Mouse (Mus musculus) cerebellum, adult (tissue): ENCODE results near the gene Klri1.
"Not testable (repeated sequence)": the region's sequence is repeated elsewhere in the genome, so short reads cannot be mapped to it uniquely, and the experiment has no call there.

ENCODE experiments used
- ATAC-seq: cut with Nextera tagmentation; 2 replicates; pipeline ENCODE4 v1.9.2; 2017; ENCODE audit warnings: mild to moderate bottlenecking, moderate library complexity, mixed read lengths; ENCODE audit not compliant: insufficient number of reproducible peaks, low FRiP score, low TSS enrichment

Gene Klri1

DNA sequence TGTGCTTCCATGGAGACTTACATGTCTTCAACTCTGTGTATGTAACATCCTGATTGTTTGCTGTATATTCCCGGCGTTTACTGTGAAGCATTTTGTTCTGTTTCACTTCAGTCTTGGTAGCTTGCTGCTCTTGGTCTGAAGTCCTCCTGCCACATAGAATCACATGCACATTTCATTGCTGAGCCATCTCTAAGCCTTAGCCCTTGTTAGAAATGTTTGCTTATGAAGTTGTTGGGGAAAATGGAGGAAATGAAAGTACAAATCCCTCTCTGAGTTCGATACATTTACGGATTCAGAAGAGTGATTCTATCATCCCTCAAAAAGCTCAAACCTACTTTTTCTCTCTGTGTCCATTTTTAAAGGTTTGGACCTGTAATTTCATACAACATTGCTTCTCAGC, at the start of gene Klri1:
TSS of gene Klri1 (minus strand) at position 101 of the 400 bp plus-strand sequence.
- no peak for ATAC-seq

DNA sequence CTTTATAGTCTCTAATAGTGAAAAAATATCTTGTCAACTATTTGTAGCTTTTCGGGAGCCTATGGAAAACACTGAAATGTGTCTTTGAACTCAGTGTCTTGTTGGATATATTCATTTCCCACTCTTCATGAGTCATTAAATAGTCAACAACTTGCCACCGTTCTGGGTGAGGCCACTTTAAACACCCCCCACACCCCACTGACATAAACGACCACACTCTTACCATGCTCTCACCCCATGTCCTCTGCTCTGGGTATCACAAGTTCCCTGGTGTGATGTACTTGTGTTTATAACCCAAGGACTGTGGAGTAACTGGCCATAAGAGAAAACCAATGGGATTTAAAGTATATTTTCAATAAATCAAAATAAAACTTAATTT, 30.7 kb upstream of the Klri1 start:
- no peak for ATAC-seq

DNA sequence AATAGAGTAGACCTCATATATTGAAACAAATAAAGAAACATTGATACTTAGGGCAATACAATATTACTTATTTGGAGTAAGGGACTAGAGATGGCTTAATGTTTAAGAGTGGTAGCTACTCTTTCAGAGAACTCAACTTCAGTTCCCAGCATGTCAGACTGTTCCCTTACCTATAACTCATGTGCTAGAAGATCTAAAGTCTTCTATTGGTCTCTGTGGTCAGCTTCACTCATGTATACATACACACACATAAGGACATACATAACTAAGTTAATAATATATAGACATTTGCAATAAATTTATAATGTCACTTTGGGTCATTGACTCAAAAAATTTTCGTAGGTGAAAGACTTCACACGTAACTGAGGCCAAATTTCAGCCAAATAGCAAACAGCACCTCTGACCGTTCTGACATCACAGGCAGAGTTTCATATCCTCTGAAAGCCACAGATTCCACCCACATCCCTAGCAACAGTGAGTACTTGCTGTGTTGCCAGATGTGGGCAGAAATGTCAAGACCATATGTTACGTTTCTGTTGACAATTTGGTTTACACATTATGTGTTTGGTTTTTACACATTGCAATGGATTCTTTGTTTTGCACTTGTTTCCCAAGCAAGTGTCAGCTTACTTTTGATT, 30.2 kb upstream of the Klri1 start:
- ATAC-seq, result no peak

DNA sequence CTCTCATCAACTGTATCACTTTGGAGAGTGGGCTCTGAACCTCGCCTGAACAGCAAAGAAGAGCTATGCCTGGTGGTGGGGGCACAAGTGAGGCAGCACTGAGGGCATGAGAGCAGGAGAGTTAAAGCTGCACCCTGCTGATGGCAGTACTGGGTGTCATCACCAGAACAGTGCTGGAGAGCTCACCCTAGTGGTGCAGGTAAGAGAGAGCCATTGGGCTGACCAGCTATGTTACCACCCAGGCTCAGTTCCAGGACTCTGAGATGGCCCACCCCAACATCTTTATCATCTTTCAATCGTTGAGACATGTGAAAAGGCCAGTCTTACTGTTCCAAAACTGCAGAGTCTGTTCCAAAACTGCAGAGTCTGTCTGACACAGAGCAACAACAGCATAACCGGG, 29.2 kb upstream of the Klri1 start:
- ATAC-seq, result no peak

DNA sequence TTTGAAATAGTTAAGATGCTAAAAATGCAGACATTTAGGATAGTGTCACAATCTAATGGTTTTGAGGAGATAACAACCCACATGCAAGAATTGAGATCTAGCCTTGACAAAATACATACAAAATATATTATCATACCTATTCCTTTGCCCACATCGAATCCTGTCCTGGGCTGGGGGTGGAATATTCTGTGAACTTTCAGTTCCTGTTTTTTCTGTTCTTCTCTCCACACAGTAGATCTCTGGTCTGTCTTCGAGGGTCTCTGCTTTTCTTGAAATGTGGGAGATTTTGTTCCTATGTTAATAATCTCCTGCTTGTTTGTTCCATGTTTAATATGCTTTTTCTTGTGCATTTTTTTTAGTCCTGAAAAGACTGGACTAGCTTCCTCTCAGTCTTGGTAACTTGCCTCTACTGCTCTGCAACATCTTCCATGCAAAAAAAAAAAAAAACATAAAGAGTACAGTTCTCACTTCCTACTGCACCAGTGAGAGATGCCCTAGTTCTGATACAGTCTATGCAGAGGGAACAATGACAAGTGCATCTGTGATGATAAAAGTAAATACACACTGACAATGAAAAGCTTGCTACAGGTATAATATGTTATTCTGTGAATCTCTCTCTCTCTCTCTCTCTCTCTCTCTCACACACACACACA, 23.3 kb upstream of the Klri1 start, which contains the start of gene Klri2:
TSS of gene Klri2 (minus strand) at position 416 of the 653 bp plus-strand sequence.
- ATAC-seq, result no peak

DNA sequence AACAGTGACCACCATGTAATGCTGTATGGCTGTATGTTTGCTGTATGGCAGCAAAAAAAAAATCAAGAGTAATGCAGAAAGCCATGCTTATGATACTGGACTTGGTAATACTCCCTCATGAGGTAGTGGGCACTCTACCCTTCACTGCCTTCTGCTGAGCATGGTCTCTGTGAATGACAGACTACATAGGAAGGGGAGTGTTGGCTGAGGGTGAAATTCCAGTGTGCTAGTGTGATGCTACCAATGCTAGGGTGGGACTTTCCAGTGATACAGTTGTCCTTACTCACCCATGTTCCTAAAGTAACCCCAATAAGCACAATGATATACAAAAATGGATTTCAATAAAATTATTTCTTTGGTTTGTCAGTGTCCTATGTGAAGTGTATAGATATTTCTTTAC, 19.5 kb upstream of the Klri1 start:
- no peak for ATAC-seq

DNA sequence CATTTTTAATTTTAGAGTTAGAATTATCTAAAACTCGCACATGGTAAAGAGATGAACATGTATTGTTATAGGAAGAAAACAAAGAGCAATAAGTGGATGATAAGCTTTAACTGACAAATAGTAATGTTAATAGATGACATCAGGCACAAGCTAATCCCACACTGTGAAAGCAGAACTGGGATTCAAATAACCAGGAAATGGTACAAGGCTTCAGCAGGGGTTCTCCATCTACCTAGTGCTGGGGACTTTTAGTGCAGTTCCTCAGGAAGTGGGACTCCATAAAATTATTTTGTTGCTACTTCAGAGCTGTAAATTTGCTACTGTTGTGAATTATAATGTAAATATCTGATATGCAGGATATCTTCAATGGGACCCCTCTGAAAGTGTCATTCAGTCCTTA, 10.3 kb upstream of the Klri1 start:
- ATAC-seq, result no peak

DNA sequence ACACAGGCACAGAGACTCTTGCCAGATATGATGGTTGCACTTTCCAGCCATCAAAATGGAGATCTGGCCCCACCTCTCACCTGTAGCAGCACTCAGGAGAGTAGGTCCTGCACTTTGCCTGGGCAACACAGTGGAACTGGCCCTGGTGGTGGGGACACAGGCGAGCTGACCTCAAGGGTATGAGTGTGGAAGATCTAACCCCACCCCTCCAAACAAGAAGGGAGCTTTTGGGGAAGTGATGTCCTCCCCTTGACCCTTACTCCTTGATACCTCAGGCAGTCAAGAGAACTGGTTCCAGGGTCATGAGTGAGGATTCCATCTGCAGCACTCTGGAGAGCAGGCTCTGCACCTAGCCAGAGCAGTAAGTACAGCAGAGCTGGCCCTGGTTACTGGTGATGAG, 4.5 kb upstream of the Klri1 start:
- ATAC-seq, result no peak

DNA sequence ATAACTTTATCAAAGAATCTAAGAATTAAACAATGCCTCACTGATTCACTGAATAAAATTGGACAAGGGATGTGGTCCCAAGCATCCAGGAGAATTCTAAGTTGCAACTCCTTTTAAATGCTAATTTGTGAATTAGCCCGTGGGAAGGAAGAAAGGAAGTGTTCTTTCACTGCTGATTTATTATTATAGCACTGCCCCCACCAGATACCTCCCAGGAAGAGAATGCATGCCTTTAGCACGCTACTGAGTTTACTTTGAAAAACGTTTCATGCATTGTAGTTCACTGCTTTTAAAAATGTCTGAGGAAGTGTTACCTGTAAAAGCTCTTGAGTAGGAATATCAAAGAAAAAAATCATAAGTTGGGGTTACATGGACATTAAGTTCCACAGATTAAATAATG, 3.6 kb upstream of the Klri1 start:
- no peak for ATAC-seq

DNA sequence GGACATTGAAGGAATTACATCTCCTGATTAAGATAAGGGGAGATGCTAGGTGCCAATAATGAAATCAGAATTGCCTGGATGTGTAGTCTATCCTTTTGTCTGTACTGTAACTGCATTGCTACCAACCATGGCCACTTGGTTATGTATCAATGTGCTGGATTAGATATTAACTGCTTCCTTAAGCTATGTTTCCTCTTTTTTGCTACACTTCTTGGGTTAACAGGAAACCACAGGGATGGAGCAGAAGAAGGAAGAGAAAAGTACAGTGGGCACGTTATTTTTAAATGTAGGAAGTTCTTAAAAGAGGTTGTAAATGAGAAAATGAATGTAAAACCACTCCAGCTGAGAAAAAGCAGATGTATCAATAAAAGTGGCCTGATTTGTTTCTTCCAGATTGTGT, 3.4 kb downstream of the Klri1 start:
- ATAC-seq, result no peak

DNA sequence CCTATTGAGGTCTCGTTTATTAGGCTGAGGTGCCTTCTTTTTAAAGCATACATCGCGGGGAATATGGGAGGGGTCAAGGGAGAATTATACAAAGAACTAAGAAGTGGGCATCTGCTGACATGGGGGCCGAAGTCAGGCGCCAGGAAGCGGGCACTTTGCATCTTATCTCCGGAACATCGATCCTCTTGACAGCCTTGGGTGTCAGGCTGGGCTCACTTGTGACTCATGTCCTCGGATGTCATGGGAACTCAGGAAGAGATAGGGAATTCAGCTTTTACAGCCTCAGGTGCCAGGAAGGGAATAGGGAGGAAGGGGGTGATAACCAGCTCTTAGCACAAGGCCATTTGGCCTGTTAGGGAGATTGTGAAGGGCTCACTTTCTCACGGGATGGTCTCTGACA, 25.5 kb downstream of the Klri1 start:
- not testable (repeated sequence) for ATAC-seq

DNA sequence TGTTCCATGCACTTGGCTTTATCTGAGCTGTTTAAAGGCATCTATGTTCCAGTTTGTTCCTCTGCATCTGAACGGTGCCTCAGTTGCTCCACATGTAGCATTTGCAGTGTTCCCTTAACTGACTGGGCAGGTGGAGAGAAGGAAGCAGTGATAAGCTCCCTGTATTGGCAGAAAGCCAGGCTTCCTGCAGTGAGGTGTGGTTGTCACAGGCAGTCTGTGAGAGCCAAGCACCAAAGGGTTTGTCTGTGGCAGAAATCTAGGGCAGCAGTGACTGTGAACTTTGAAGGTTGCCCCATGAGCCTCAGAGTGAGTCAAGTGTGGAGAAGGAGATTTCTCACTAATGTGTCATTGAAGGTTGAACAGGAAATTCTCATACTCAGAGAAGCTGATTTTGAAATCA, 36.6 kb downstream of the Klri1 start:
- no peak for ATAC-seq

DNA sequence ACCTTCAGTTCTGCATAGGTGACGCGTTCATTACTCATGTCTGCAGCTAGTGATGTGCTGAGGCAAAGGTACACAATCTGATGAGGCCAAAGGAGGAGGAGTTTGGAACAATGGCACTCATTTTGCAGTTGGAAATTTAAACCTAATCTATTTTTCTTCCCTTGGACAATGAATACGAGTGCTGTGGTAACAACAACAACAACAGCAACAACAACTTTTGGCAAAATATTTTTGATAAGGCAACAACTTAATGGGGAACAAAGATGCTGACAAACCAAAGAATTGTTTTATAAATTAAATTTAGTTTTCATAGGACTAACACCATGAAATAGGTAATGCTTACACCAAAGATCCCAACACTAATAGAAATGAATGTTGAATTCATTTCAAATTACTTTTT, 38.1 kb downstream of the Klri1 start, which contains the start of gene Klrc1:
TSS of gene Klrc1 (minus strand) at position 101 of the 400 bp plus-strand sequence.
- ATAC-seq, result no peak

DNA sequence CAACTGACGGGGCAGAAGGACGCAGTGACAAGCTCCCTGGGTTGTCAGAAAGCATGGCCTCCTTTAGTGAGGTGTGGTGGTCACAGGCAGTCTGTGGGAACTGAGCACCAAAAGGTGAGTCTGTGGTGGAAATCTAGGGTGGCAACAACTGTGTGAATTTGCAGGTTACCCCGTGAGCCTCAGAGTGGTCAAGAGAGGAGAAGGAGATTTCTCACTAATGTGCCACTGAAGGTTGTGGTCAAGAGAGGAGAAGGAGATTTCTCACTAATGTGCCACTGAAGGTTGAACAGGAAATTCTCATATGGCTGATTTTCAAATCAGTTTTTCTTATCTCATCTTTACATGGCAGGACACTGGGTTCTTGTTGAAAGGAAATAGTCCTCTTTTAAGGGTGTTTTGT, 55.6 kb downstream of the Klri1 start:
- not testable (repeated sequence) for ATAC-seq

DNA sequence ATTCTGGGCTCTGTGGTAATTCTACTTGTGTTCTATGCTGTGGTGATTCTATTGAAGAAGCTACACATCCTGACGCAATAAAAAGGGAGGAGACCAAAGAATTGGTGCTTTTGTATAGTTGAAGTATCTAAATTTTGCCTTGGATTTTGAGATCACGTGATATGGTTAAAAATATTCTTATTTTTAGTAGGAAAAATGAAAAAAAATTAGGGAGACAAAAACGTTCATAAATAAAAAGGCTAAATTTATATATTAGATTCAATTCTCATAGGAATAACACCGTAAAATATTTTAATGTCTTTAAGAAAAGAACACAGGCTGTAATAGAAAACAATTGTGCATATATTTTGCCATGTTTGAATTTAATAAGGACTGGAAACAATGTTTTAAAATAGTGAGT, 56.3 kb downstream of the Klri1 start, which contains the start of gene Klrc2:
TSS of gene Klrc2 (minus strand) at position 101 of the 400 bp plus-strand sequence.
- ATAC-seq, result not testable (repeated sequence)
